Mouse (Mus musculus) forebrain, embryonic 11.5 days (tissue): ENCODE results near the gene Stxbp6. TPM values are rescaled to one million over a fixed set of nuclear protein-coding genes. Genes with fewer than 3 reads are reported as not detected.
"Not testable (repeated sequence)": the region's sequence is repeated elsewhere in the genome, so short reads cannot be mapped to it uniquely, and the experiment has no call there.

ENCODE experiments used
- ATAC-seq: fragments of 200-750 bp; cut with Nextera tagmentation; replicated peaks from 2 replicates; pipeline ENCODE4 v1.8.0; 2017; ENCODE audit warnings: moderate TSS enrichment; ENCODE audit not compliant: low FRiP score
- DNase-seq: peaks from one replicate; pipeline ENCODE4 v3.0.0-alpha.2; 2017; ENCODE audit warnings: low spot score
- H3K27ac ChIP-seq: fragments of 300-500 bp; sonication (generic); 2 replicates; pipeline ENCODE4 v1.5.1; 2014; ENCODE audit warnings: low read depth, low read length
- H3K27me3 ChIP-seq: fragments of 300-500 bp; sonication (generic); 2 replicates; pipeline ENCODE4 v1.6.1; 2014; ENCODE audit warnings: mild to moderate bottlenecking, low read length, mixed read lengths; ENCODE audit not compliant: control insufficient read depth, insufficient read depth
- H3K36me3 ChIP-seq: fragments of 300-500 bp; sonication (generic); 2 replicates; pipeline ENCODE4 v1.6.1; 2014; ENCODE audit warnings: mild to moderate bottlenecking, low read length, moderate library complexity, mixed read lengths; ENCODE audit not compliant: control insufficient read depth, insufficient read depth
- H3K4me1 ChIP-seq: fragments of 300-500 bp; sonication (generic); replicated peaks from 2 replicates; pipeline ENCODE4 v1.6.1; 2014; ENCODE audit warnings: low read length, mixed read lengths; ENCODE audit not compliant: control insufficient read depth, insufficient read depth
- H3K4me2 ChIP-seq: fragments of 300-500 bp; sonication (generic); 2 replicates; pipeline ENCODE4 v1.6.1; 2014; ENCODE audit warnings: low read depth, mild to moderate bottlenecking, low read length, moderate library complexity, mixed read lengths; ENCODE audit not compliant: severe bottlenecking
- H3K4me3 ChIP-seq: fragments of 300-500 bp; sonication (generic); 2 replicates; pipeline ENCODE4 v1.5.1; 2014; ENCODE audit warnings: low read depth, low read length
- H3K9ac ChIP-seq: fragments of 300-500 bp; sonication (generic); 2 replicates; pipeline ENCODE4 v1.6.1; 2014; ENCODE audit warnings: low read length
- H3K9me3 ChIP-seq: fragments of 300-500 bp; sonication (generic); 2 replicates; pipeline ENCODE4 v1.6.1; 2016; ENCODE audit warnings: low read length, mixed read lengths; ENCODE audit not compliant: control insufficient read depth
- WGBS: fragments of 180-500 bp; shearing (Covaris S2); extraction: QIAGEN DNeasy Blood & Tissue Kit; methylation state at CpG from one replicate; pipeline ENCODE4 v1.1.7; 2014; 5-methylcytosine and 5-hydroxymethylcytosine counted together
- polyA plus RNA-seq: library from polyadenylated mRNA; unstranded; fragments of >200 nt; fragmentation: Nextera tagmentation; extraction: Ambion mirVana; gene quantifications from 2 replicates; pipeline ENCODE4 v1.2.1, GENCODE M21; 2014

The Stxbp6 gene
- polyA plus RNA-seq = 16.9 and 18.3 TPM in 2 replicates

- H3K9ac ChIP-seq = peak within 1 kb of the TSS; percentile 91
- no peaks in the 10 kb centered on the region for H3K36me3 ChIP-seq
- peak within 1 kb of the TSS; percentile 67 for H3K4me3 ChIP-seq
- H3K9me3 ChIP-seq = no peaks in the 10 kb centered on the region
- ATAC-seq = peak; percentile 59
- peak within 1 kb of the TSS; percentile 68 for H3K27ac ChIP-seq
- 2% methylated on average over 20 of the region's 20 CpGs for WGBS
- H3K27me3 ChIP-seq = 0 out of 2 replicates have a peak, but pooled peaks cover 2% of the 10 kb centered on the region
- peak; percentile 67 for DNase-seq
- H3K4me1 ChIP-seq = no peaks in the 10 kb centered on the region
- H3K4me2 ChIP-seq = peak within 1 kb of the TSS; percentile 72
These were observed at the start of gene Stxbp6 for GRCm38 (mm10) chr12:45074611-45075342. Stxbp6 (minus strand) TSS chr12:45074709.

GRCm38 (mm10) chr12:45102954-45103353 is 28.4 kb upstream of the Stxbp6 start:
- not testable (repeated sequence) for H3K27ac ChIP-seq, DNase-seq, H3K4me1 ChIP-seq, H3K9ac ChIP-seq, ATAC-seq, H3K4me2 ChIP-seq, H3K27me3 ChIP-seq, H3K4me3 ChIP-seq, H3K36me3 ChIP-seq, H3K9me3 ChIP-seq
- WGBS = 86% methylated on average over 2 of the region's 2 CpGs

GRCm38 (mm10) chr12:45093732-45094131 is 19.2 kb upstream of the Stxbp6 start:
- Histone ChIP-seq H3K4me2 (no peak overlapping the region), H3K9me3 (no peaks in the 10 kb centered on the region), H3K4me1 (no peaks in the 10 kb centered on the region), H3K27me3 (no peaks in the 10 kb centered on the region), H3K4me3 (no peak overlapping the region), H3K9ac (no peak overlapping the region), H3K27ac (no peak overlapping the region), H3K36me3 (no peaks in the 10 kb centered on the region)
- no peak for DNase-seq
- 64% methylated on average over 2 of the region's 2 CpGs for WGBS
- ATAC-seq = no peak

- H3K4me2 ChIP-seq = no peak overlapping the region
- no peak overlapping the region for H3K27ac ChIP-seq
- H3K4me3 ChIP-seq = no peak overlapping the region
- H3K27me3 ChIP-seq = no peaks in the 10 kb centered on the region
- H3K9me3 ChIP-seq = no peaks in the 10 kb centered on the region
- H3K36me3 ChIP-seq = no peaks in the 10 kb centered on the region
- H3K9ac ChIP-seq = no peak overlapping the region
- WGBS = 83% methylated on average over 3 of the region's 3 CpGs
- DNase-seq (no peak), ATAC-seq (no peak)
- H3K4me1 ChIP-seq = no peaks in the 10 kb centered on the region
These were observed 17.9 kb upstream of the Stxbp6 start for GRCm38 (mm10) chr12:45092444-45092843.

- WGBS = 94% methylated on average over 1 of the region's 1 CpGs
- ATAC-seq (no peak), DNase-seq (no peak)
- no peaks in the 10 kb centered on the region for H3K36me3 ChIP-seq
- no peaks in the 10 kb centered on the region for H3K4me1 ChIP-seq
- no peak overlapping the region for H3K4me3 ChIP-seq
- H3K27me3 ChIP-seq = no peaks in the 10 kb centered on the region
- no peak overlapping the region for H3K9ac ChIP-seq
- H3K9me3 ChIP-seq = no peaks in the 10 kb centered on the region
- H3K27ac ChIP-seq = no peak overlapping the region
- no peak overlapping the region for H3K4me2 ChIP-seq
These were observed 8.6 kb upstream of the Stxbp6 start for GRCm38 (mm10) chr12:45083145-45083475.

GRCm38 (mm10) chr12:45082379-45083144 is 8.1 kb upstream of the Stxbp6 start:
- Histone ChIP-seq H3K4me3 (no peak overlapping the region), H3K27me3 (no peaks in the 10 kb centered on the region), H3K9ac (no peak overlapping the region), H3K4me2 (no peak overlapping the region), H3K36me3 (no peaks in the 10 kb centered on the region), H3K9me3 (no peaks in the 10 kb centered on the region), H3K27ac (no peak overlapping the region), H3K4me1 (no peaks in the 10 kb centered on the region)
- WGBS = 83% methylated on average over 4 of the region's 4 CpGs
- no peak for ATAC-seq
- no peak for DNase-seq

- ATAC-seq (no peak), DNase-seq (no peak)
- Histone ChIP-seq H3K9ac (no peak overlapping the region), H3K9me3 (no peaks in the 10 kb centered on the region), H3K36me3 (no peaks in the 10 kb centered on the region), H3K27ac (no peak overlapping the region), H3K4me2 (no peak overlapping the region), H3K4me1 (no peaks in the 10 kb centered on the region), H3K4me3 (no peak overlapping the region), H3K27me3 (no peaks in the 10 kb centered on the region)
- 74% methylated on average over 1 of the region's 1 CpGs for WGBS
These were observed 7.1 kb upstream of the Stxbp6 start for GRCm38 (mm10) chr12:45081617-45082016.

- H3K36me3 ChIP-seq = no peaks in the 10 kb centered on the region
- H3K9me3 ChIP-seq = no peaks in the 10 kb centered on the region
- H3K4me1 ChIP-seq = no peaks in the 10 kb centered on the region
- H3K4me2 ChIP-seq = no peak overlapping the region
- H3K27ac ChIP-seq = no peak overlapping the region
- 84% methylated on average over 5 of the region's 5 CpGs for WGBS
- no peaks in the 10 kb centered on the region for H3K27me3 ChIP-seq
- H3K9ac ChIP-seq = no peak overlapping the region
- ATAC-seq = no peak
- DNase-seq = no peak
- no peak overlapping the region for H3K4me3 ChIP-seq
These were observed 6.2 kb upstream of the Stxbp6 start for GRCm38 (mm10) chr12:45080753-45081122.
